Mouse (Mus musculus) urinary bladder, postnatal 4 days (tissue): ENCODE data around the gene Clstn3.
"Not testable (repeated sequence)": the region's sequence is repeated elsewhere in the genome, so short reads cannot be mapped to it uniquely, and the experiment has no call there.

Experiments
- DNase-seq, 2 experiments: peaks; one replicate each; pipeline ENCODE4 v3.0.0; 2021 to 2022; ENCODE audit warnings: low spot score in 2 of 2

Clstn3 gene

GRCm38 (mm10) chr6:124478874-124479572, 14.4 kb upstream of the Clstn3 start:
- no peak for DNase-seq

- no peak for DNase-seq
Measured at GRCm38 (mm10) chr6:124477922-124478651, 13.5 kb upstream of the Clstn3 start.

- no peak for DNase-seq
Measured at GRCm38 (mm10) chr6:124477221-124477655, 12.6 kb upstream of the Clstn3 start.

GRCm38 (mm10) chr6:124476796-124477195, 12.2 kb upstream of the Clstn3 start:
- DNase-seq: no peak

- DNase-seq: no peak
Measured at GRCm38 (mm10) chr6:124476216-124476615, 11.6 kb upstream of the Clstn3 start.

GRCm38 (mm10) chr6:124475335-124476075, 10.9 kb upstream of the Clstn3 start:
- not testable (repeated sequence) for DNase-seq

GRCm38 (mm10) chr6:124474621-124475020, 10.0 kb upstream of the Clstn3 start:
- DNase-seq: no peak

- DNase-seq: no peak
Measured at GRCm38 (mm10) chr6:124472801-124473200, 8.2 kb upstream of the Clstn3 start.

GRCm38 (mm10) chr6:124471783-124472638, 7.4 kb upstream of the Clstn3 start:
- not testable (repeated sequence) for DNase-seq

- DNase-seq: no peak
Measured at GRCm38 (mm10) chr6:124471121-124471520, 6.5 kb upstream of the Clstn3 start.

- DNase-seq: no peak
Measured at GRCm38 (mm10) chr6:124465729-124466128, 1.1 kb upstream of the Clstn3 start.

GRCm38 (mm10) chr6:124465299-124465698, 705 bp upstream of the Clstn3 start:
- DNase-seq: no peak

- no peak for DNase-seq
Measured at GRCm38 (mm10) chr6:124463881-124464291, 708 bp downstream of the Clstn3 start.

GRCm38 (mm10) chr6:124459388-124459787, 5.2 kb downstream of the Clstn3 start:
- DNase-seq: no peak

- DNase-seq: no peak
Measured at GRCm38 (mm10) chr6:124458505-124458904, 6.1 kb downstream of the Clstn3 start.

- no peak for DNase-seq
Measured at GRCm38 (mm10) chr6:124457827-124458226, 6.8 kb downstream of the Clstn3 start.

GRCm38 (mm10) chr6:124456243-124456642, 8.4 kb downstream of the Clstn3 start:
- no peak for DNase-seq

- DNase-seq: no peak
Measured at GRCm38 (mm10) chr6:124453756-124454155, 10.8 kb downstream of the Clstn3 start.

- no peak for DNase-seq
Measured at GRCm38 (mm10) chr6:124451995-124452394, 12.6 kb downstream of the Clstn3 start.

GRCm38 (mm10) chr6:124449668-124450383, 14.8 kb downstream of the Clstn3 start:
- DNase-seq: no peak
